Mouse (Mus musculus) layer of hippocampus, adult 9-10 months (tissue): ENCODE measurements around the gene Klhdc8a.

Source experiments
- DNase-seq: peaks from one replicate; pipeline ENCODE4 v3.0.0; 2022; ENCODE audit warnings: low spot score

Gene Klhdc8a

GRCm38 (mm10) chr1:132317894-132318863 lies 19.8 kb downstream of the Klhdc8a start:
- no peak for DNase-seq

GRCm38 (mm10) chr1:132319242-132319641 lies 20.8 kb downstream of the Klhdc8a start:
- DNase-seq, result no peak

GRCm38 (mm10) chr1:132321821-132322580 lies 23.6 kb downstream of the Klhdc8a start:
- DNase-seq, result no peak

- no peak for DNase-seq
These were observed 24.5 kb downstream of the Klhdc8a start for GRCm38 (mm10) chr1:132322711-132323542.

GRCm38 (mm10) chr1:132326777-132327176 lies 28.4 kb downstream of the Klhdc8a start:
- no peak for DNase-seq

- no peak for DNase-seq
These were observed 29.1 kb downstream of the Klhdc8a start for GRCm38 (mm10) chr1:132327477-132327876.

- DNase-seq, result no peak
These were observed 30.1 kb downstream of the Klhdc8a start for GRCm38 (mm10) chr1:132328565-132328964.

GRCm38 (mm10) chr1:132329656-132330055 lies 31.2 kb downstream of the Klhdc8a start:
- no peak for DNase-seq

GRCm38 (mm10) chr1:132330397-132330796 lies 32.0 kb downstream of the Klhdc8a start:
- DNase-seq, result no peak

GRCm38 (mm10) chr1:132331283-132331682 lies 32.9 kb downstream of the Klhdc8a start:
- no peak for DNase-seq

- DNase-seq, result no peak
These were observed 34.8 kb downstream of the Klhdc8a start for GRCm38 (mm10) chr1:132333201-132333600.

GRCm38 (mm10) chr1:132333675-132334141 lies 35.3 kb downstream of the Klhdc8a start:
- no peak for DNase-seq

GRCm38 (mm10) chr1:132334178-132334801 lies 35.9 kb downstream of the Klhdc8a start:
- DNase-seq, result no peak

- DNase-seq, result no peak
These were observed 37.0 kb downstream of the Klhdc8a start for GRCm38 (mm10) chr1:132335378-132335965.

GRCm38 (mm10) chr1:132336921-132337320 lies 38.5 kb downstream of the Klhdc8a start:
- no peak for DNase-seq

GRCm38 (mm10) chr1:132338027-132338660 lies 39.7 kb downstream of the Klhdc8a start:
- DNase-seq, result no peak

GRCm38 (mm10) chr1:132341731-132342501 lies 43.5 kb downstream of the Klhdc8a start:
- no peak for DNase-seq

- DNase-seq, result no peak
These were observed 44.1 kb downstream of the Klhdc8a start for GRCm38 (mm10) chr1:132342518-132342917.

- no peak for DNase-seq
These were observed 44.8 kb downstream of the Klhdc8a start for GRCm38 (mm10) chr1:132343191-132343590.

- DNase-seq, result no peak
These were observed 45.2 kb downstream of the Klhdc8a start for GRCm38 (mm10) chr1:132343656-132344055.
